Mouse (Mus musculus) myocyte (in vitro differentiated cells): ENCODE data around the gene Ppp3ca.

Source experiments
- CEBPB ChIP-seq: IDR thresholded peaks from 2 replicates; pipeline ENCODE4 v1.6.1; 2011; ENCODE audit warnings: mild to moderate bottlenecking, moderate library complexity; ENCODE audit not compliant: poor library complexity, insufficient read depth, severe bottlenecking
- E2F4 ChIP-seq: IDR thresholded peaks from one replicate; pipeline ENCODE4 v1.6.1; 2011; ENCODE audit warnings: mild to moderate bottlenecking, control low read depth, moderate library complexity; ENCODE audit not compliant: insufficient read depth
- MAX ChIP-seq: IDR thresholded peaks from one replicate; pipeline ENCODE4 v1.6.1; 2011; ENCODE audit warnings: low read depth, mild to moderate bottlenecking, control low read depth
- MYOG ChIP-seq, 3 experiments: IDR thresholded peaks; one replicate each; pipeline ENCODE4 v1.6.1; 2011; ENCODE audit warnings: control low read depth in 2 of 3, low read depth in 2 of 3, mild to moderate bottlenecking in 2 of 3; ENCODE audit not compliant: insufficient read length in 2 of 3, control insufficient read depth in 1 of 3, insufficient read depth in 1 of 3
- POLR2A ChIP-seq: IDR thresholded peaks from one replicate; pipeline ENCODE4 v1.6.1; 2011; ENCODE audit warnings: low read depth, mild to moderate bottlenecking, control low read depth, moderate library complexity; ENCODE audit not compliant: insufficient read length
- POLR2AphosphoS2 ChIP-seq: IDR thresholded peaks from one replicate; pipeline ENCODE4 v1.6.1; 2011; ENCODE audit warnings: low read depth, control low read depth; ENCODE audit not compliant: insufficient read length
- REST ChIP-seq: IDR thresholded peaks from one replicate; pipeline ENCODE4 v1.6.1; 2011; ENCODE audit warnings: mild to moderate bottlenecking, control low read depth, moderate library complexity; ENCODE audit not compliant: insufficient read depth, insufficient read length
- SRF ChIP-seq: IDR thresholded peaks from one replicate; pipeline ENCODE4 v1.6.1; 2011; ENCODE audit warnings: low read depth; ENCODE audit not compliant: control insufficient read depth, insufficient read length
- TCF12 ChIP-seq: IDR thresholded peaks from one replicate; pipeline ENCODE4 v1.6.1; 2011; ENCODE audit warnings: mild to moderate bottlenecking, control low read depth; ENCODE audit not compliant: poor library complexity, insufficient read depth, severe bottlenecking
- TCF3 ChIP-seq: IDR thresholded peaks from one replicate; pipeline ENCODE4 v1.6.1; 2011; ENCODE audit warnings: low read depth, control low read depth; ENCODE audit not compliant: insufficient read length
- USF1 ChIP-seq: IDR thresholded peaks from one replicate; pipeline ENCODE4 v1.6.1; 2011; ENCODE audit warnings: low read depth, mild to moderate bottlenecking, control low read depth, moderate library complexity

GRCm38 (mm10) chr3:136955043-136955442, 285.1 kb downstream of the Ppp3ca start:
- TF ChIP-seq POLR2A (no peak), USF1 (no peak), TCF12 (no peak), E2F4 (no peak), MAX (no peak), SRF (no peak), POLR2AphosphoS2 (no peak), REST (no peak), MYOG (IDR thresholded peaks at IDR 0.05; ENCODE audit: control insufficient read depth in 1 of 3, insufficient read depth in 1 of 3, insufficient read length in 2 of 3, low read depth in 2 of 3) (no peak), CEBPB (no peak), TCF3 (no peak)
